Mouse (Mus musculus) testis, adult 2 months (tissue): ENCODE measurements around the gene Eya3.

Experiments
- CTCF ChIP-seq: fragments of 200-500 bp; IDR thresholded peaks from 2 replicates; pipeline ENCODE4 v1.5.1; 2012; ENCODE audit warnings: low read depth, mild to moderate bottlenecking, inconsistent platforms, low read length, moderate library complexity; ENCODE audit not compliant: control insufficient read depth, insufficient read depth, insufficient replicate concordance
- POLR2A ChIP-seq: fragments of 200-500 bp; IDR thresholded peaks from 2 replicates; pipeline ENCODE4 v1.6.1; 2012; ENCODE audit warnings: low read depth, mild to moderate bottlenecking, inconsistent platforms, low read length, moderate library complexity; ENCODE audit not compliant: control insufficient read depth

DNA sequence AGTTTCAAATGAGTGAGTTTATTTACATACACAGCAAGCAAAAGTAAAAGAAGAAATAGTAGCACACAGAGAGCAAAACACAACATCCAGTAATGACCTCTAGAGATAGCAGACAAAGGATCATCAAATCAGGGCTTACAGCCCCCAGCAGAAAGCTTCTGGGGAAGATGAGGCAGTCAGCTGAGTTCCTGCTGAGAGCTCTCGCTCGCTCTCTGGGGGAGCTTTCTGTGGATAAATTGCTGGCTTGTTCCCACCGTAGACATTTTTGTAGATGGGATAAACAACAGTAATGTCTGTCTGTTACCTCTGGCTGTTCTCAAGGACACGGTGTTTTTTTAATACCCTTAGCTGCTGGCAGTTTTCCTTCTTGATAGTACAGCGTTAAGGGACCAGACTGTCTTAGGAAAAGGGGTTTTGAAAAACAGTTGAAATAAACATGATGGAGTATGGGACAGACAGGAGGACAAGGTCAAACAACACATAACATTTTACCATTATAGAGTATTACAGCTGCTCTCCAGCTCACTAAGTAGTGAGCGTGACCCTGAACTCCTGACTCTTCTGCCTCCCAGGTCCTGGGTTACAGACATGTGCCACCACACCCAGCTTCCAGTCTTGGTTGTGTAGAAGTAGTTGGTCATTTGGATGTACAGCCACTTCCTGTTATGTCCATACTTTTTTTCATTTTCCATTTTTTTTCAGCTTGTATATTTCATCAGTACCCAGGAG lies 10.6 kb downstream of the Eya3 start:
- TF ChIP-seq CTCF, result no peak
- TF ChIP-seq POLR2A, result no peak
